Mouse (Mus musculus): ENCODE results near the gene Itga3. TPM values are rescaled to one million over a fixed set of nuclear protein-coding genes. Genes with fewer than 3 reads are reported as not detected.
A peak's percentile ranks its signal among the peaks of the same experiment; 100 is the strongest.

Itga3 gene
- polyA plus RNA-seq, 1 experiment from 2014 or later = 8.0 TPM

GRCm38 (mm10) chr11:95046980-95047680, 29.5 kb downstream of the Itga3 start:
- no peak overlapping the region for H3K9ac ChIP-seq
- no peaks in the 10 kb centered on the region for H3K9me3 ChIP-seq (replicated peaks)
- peaks cover 8% of the 10 kb centered on the region for H3K4me1 ChIP-seq
- H3K36me3 ChIP-seq = no peaks in the 10 kb centered on the region
- ATAC-seq (ENCODE audit: low FRiP score) = no peak
- H3K4me3 ChIP-seq = no peak overlapping the region
- H3K27ac ChIP-seq = no peak overlapping the region
- no peak overlapping the region for H3K4me2 ChIP-seq (replicated peaks)
- H3K27me3 ChIP-seq = no peaks in the 10 kb centered on the region
- 60% methylated on average over 9 of the region's 9 CpGs for WGBS

GRCm38 (mm10) chr11:95044185-95044870, 32.3 kb downstream of the Itga3 start:
- H3K36me3 ChIP-seq = no peaks in the 10 kb centered on the region
- H3K9ac ChIP-seq = no peak overlapping the region
- H3K4me3 ChIP-seq = no peak overlapping the region
- peaks cover 24% of the 10 kb centered on the region for H3K4me1 ChIP-seq
- no peak for ATAC-seq (ENCODE audit: low FRiP score)
- 57% methylated on average over 13 of the region's 13 CpGs for WGBS
- no peak overlapping the region for H3K27ac ChIP-seq
- H3K9me3 ChIP-seq (replicated peaks) = no peaks in the 10 kb centered on the region
- no peak overlapping the region for H3K4me2 ChIP-seq (replicated peaks)
- peaks cover 9% of the 10 kb centered on the region; the same call in 1 of the 2 replicates for H3K27me3 ChIP-seq

GRCm38 (mm10) chr11:95043608-95044007, 33.0 kb downstream of the Itga3 start:
- H3K27me3 ChIP-seq = peaks cover 9% of the 10 kb centered on the region; the same call in 1 of the 2 replicates
- no peaks in the 10 kb centered on the region for H3K9me3 ChIP-seq (replicated peaks)
- ATAC-seq (ENCODE audit: low FRiP score) = no peak
- H3K9ac ChIP-seq = no peak overlapping the region
- peaks cover 24% of the 10 kb centered on the region for H3K4me1 ChIP-seq
- no peak overlapping the region for H3K4me2 ChIP-seq (replicated peaks)
- 0 out of 2 replicates have a peak, but pooled peaks cover 1% of the 10 kb centered on the region for H3K36me3 ChIP-seq
- H3K4me3 ChIP-seq = no peak overlapping the region
- H3K27ac ChIP-seq = no peak overlapping the region
- 61% methylated on average over 7 of the region's 7 CpGs for WGBS

GRCm38 (mm10) chr11:95043060-95043459, 33.5 kb downstream of the Itga3 start:
- Histone ChIP-seq H3K36me3 (0 out of 2 replicates have a peak, but pooled peaks cover 4% of the 10 kb centered on the region), H3K4me3 (no peak overlapping the region), H3K9me3 (replicated peaks) (no peaks in the 10 kb centered on the region), H3K9ac (no peak overlapping the region), H3K27me3 (peaks cover 9% of the 10 kb centered on the region; the same call in 1 of the 2 replicates), H3K4me2 (replicated peaks) (no peak overlapping the region), H3K4me1 (peaks cover 24% of the 10 kb centered on the region), H3K27ac (no peak overlapping the region)
- WGBS = 95% methylated on average over 4 of the region's 4 CpGs
- ATAC-seq (ENCODE audit: low FRiP score) = no peak

- H3K27ac ChIP-seq = peak overlapping the region; percentile 17; the same call in 1 of the 2 replicates
- H3K4me3 ChIP-seq = peak overlapping the region; percentile 67
- 0 out of 2 replicates have a peak, but pooled peaks have one; percentile 14 for ATAC-seq (ENCODE audit: low FRiP score)
- H3K27me3 ChIP-seq = peaks cover 9% of the 10 kb centered on the region; the same call in 1 of the 2 replicates
- peak overlapping the region; percentile 91 for H3K4me2 ChIP-seq (replicated peaks)
- 0 out of 2 replicates have a peak, but pooled peaks cover 4% of the 10 kb centered on the region for H3K36me3 ChIP-seq
- peak overlapping the region; percentile 43; the same call in 1 of the 2 replicates for H3K9ac ChIP-seq
- WGBS = under 1% methylated on average over 11 of the region's 11 CpGs
- peaks cover 24% of the 10 kb centered on the region for H3K4me1 ChIP-seq
- H3K9me3 ChIP-seq (replicated peaks) = no peaks in the 10 kb centered on the region
Observed at GRCm38 (mm10) chr11:95042096-95042495, 34.5 kb downstream of the Itga3 start.

GRCm38 (mm10) chr11:95041139-95041609, 35.4 kb downstream of the Itga3 start, which contains the start of gene Pdk2:
Gene Pdk2, minus strand, starts transcription at chr11:95041354.
- Histone ChIP-seq H3K4me1 (peaks cover 24% of the 10 kb centered on the region), H3K27ac (peak within 1 kb of the TSS; percentile 36; the same call in 1 of the 2 replicates), H3K36me3 (0 out of 2 replicates have a peak, but pooled peaks cover 4% of the 10 kb centered on the region), H3K9me3 (replicated peaks) (no peaks in the 10 kb centered on the region), H3K27me3 (peaks cover 9% of the 10 kb centered on the region; the same call in 1 of the 2 replicates), H3K4me2 (replicated peaks) (peak within 1 kb of the TSS; percentile 91), H3K9ac (peak within 1 kb of the TSS; percentile 75), H3K4me3 (peak within 1 kb of the TSS; percentile 67)
- under 1% methylated on average over 40 of the region's 41 CpGs for WGBS
- ATAC-seq (ENCODE audit: low FRiP score) = peak; percentile 96

GRCm38 (mm10) chr11:95040491-95041138, 36.0 kb downstream of the Itga3 start:
- H3K4me1 ChIP-seq = peaks cover 24% of the 10 kb centered on the region
- H3K9ac ChIP-seq = peak overlapping the region; percentile 75
- H3K27me3 ChIP-seq = peaks cover 9% of the 10 kb centered on the region; the same call in 1 of the 2 replicates
- WGBS = under 1% methylated on average over 20 of the region's 20 CpGs
- H3K4me3 ChIP-seq = peak overlapping the region; percentile 67
- H3K27ac ChIP-seq = peak overlapping the region; percentile 36; the same call in 1 of the 2 replicates
- H3K9me3 ChIP-seq (replicated peaks) = no peaks in the 10 kb centered on the region
- H3K4me2 ChIP-seq (replicated peaks) = peak overlapping the region; percentile 91
- peak; percentile 24 for ATAC-seq (ENCODE audit: low FRiP score)
- 0 out of 2 replicates have a peak, but pooled peaks cover 4% of the 10 kb centered on the region for H3K36me3 ChIP-seq

- H3K9me3 ChIP-seq (replicated peaks) = no peaks in the 10 kb centered on the region
- peak overlapping the region; percentile 91 for H3K4me2 ChIP-seq (replicated peaks)
- H3K27ac ChIP-seq = no peak overlapping the region
- H3K9ac ChIP-seq = no peak overlapping the region
- no peak overlapping the region for H3K4me3 ChIP-seq
- 0 out of 2 replicates have a peak, but pooled peaks cover 4% of the 10 kb centered on the region for H3K36me3 ChIP-seq
- WGBS = 83% methylated on average over 4 of the region's 4 CpGs
- peaks cover 20% of the 10 kb centered on the region for H3K4me1 ChIP-seq
- ATAC-seq (ENCODE audit: low FRiP score) = no peak
- H3K27me3 ChIP-seq = peaks cover 9% of the 10 kb centered on the region; the same call in 1 of the 2 replicates
Observed at GRCm38 (mm10) chr11:95039766-95040165, 36.8 kb downstream of the Itga3 start.

- no peak for ATAC-seq (ENCODE audit: low FRiP score)
- Histone ChIP-seq H3K27me3 (peaks cover 12% of the 10 kb centered on the region; the same call in 1 of the 2 replicates), H3K4me1 (peaks cover 19% of the 10 kb centered on the region), H3K9me3 (replicated peaks) (no peaks in the 10 kb centered on the region), H3K27ac (no peak overlapping the region), H3K9ac (no peak overlapping the region), H3K36me3 (0 out of 2 replicates have a peak, but pooled peaks cover 4% of the 10 kb centered on the region), H3K4me3 (no peak overlapping the region), H3K4me2 (replicated peaks) (no peak overlapping the region)
- WGBS = 81% methylated on average over 13 of the region's 13 CpGs
Observed at GRCm38 (mm10) chr11:95038818-95039655, 37.6 kb downstream of the Itga3 start.

GRCm38 (mm10) chr11:95038156-95038817, 38.3 kb downstream of the Itga3 start:
- Histone ChIP-seq H3K4me2 (replicated peaks) (no peak overlapping the region), H3K27me3 (peaks cover 16% of the 10 kb centered on the region; the same call in 1 of the 2 replicates), H3K9ac (no peak overlapping the region), H3K27ac (no peak overlapping the region), H3K36me3 (0 out of 2 replicates have a peak, but pooled peaks cover 4% of the 10 kb centered on the region), H3K9me3 (replicated peaks) (no peaks in the 10 kb centered on the region), H3K4me1 (peaks cover 19% of the 10 kb centered on the region), H3K4me3 (no peak overlapping the region)
- ATAC-seq (ENCODE audit: low FRiP score) = no peak
- WGBS = 78% methylated on average over 14 of the region's 14 CpGs

Data from hindbrain, embryonic 12.5 days (tissue).